Mouse (Mus musculus): ENCODE results near the gene Fuca1.

GRCm38 (mm10) chr4:135969070-135969750, 48.7 kb downstream of the Fuca1 start:
- no peak for TF ChIP-seq CTCF (IDR thresholded peaks at IDR 0.05; ENCODE audit: low read depth, low read length)
- TF ChIP-seq POLR2A (IDR thresholded peaks at IDR 0.05; ENCODE audit: insufficient read depth, low read length), result no peak
